Mouse (Mus musculus): ENCODE data around the gene Mov10l1. TPM values are rescaled to one million over a fixed set of nuclear protein-coding genes. Genes with fewer than 3 reads are reported as not detected.

Mov10l1 gene
- total and polyA plus RNA-seq, 2 experiments from 2014 or later = 0.22 TPM; not detected in 1

- ATAC-seq (ENCODE audit: low FRiP score) (no peak), DNase-seq (ENCODE audit: low spot score) (no peak)
- Histone ChIP-seq H3K27me3 (ENCODE audit: insufficient read depth, low read length) (no peaks in the 10 kb centered on the region), H3K4me1 (ENCODE audit: insufficient read depth, low read length) (no peaks in the 10 kb centered on the region), H3K4me2 (ENCODE audit: low read depth, low read length, poor library complexity, severe bottlenecking) (no peak overlapping the region), H3K4me3 (ENCODE audit: low read depth, low read length) (no peak overlapping the region), H3K9ac (replicated peaks; ENCODE audit: low read length, poor library complexity, severe bottlenecking) (no peak overlapping the region), H3K27ac (ENCODE audit: low read depth, low read length) (no peak overlapping the region), H3K9me3 (ENCODE audit: low read length) (no peaks in the 10 kb centered on the region), H3K36me3 (ENCODE audit: insufficient read depth, low read length) (peaks cover 88% of the 10 kb centered on the region)
- no peak for TF ChIP-seq CTCF (IDR thresholded peaks at IDR 0.05)
- 94% methylated on average over 8 of the region's 8 CpGs for WGBS
Measured at GRCm38 (mm10) chr15:89104425-89104824, 121.7 kb downstream of the Mov10l1 start.

Other genes starting within 250 kb of the Mov10l1 start
- gene Brd1, start 248.7 kb upstream of the Mov10l1 start, total RNA-seq (2014; rRNA removed) = 42.2 and 51.4 TPM in 2 replicates
- 9.7 and 11.7 TPM in 2 replicates for gene Brd1, start 248.7 kb upstream of the Mov10l1 start, polyA plus RNA-seq (2015; fragmentation: Nextera tagmentation; extraction: Ambion mirVana)
- gene Zbed4, start 231.2 kb upstream of the Mov10l1 start, total RNA-seq (2014; rRNA removed) = 19.2 and 20.7 TPM in 2 replicates
- 4.3 and 4.5 TPM in 2 replicates for gene Zbed4, start 231.2 kb upstream of the Mov10l1 start, polyA plus RNA-seq (2015; fragmentation: Nextera tagmentation; extraction: Ambion mirVana)
- gene Alg12, start 163.6 kb upstream of the Mov10l1 start, total RNA-seq (2014; rRNA removed) = 9.3 and 11.5 TPM in 2 replicates
- gene Alg12, start 163.6 kb upstream of the Mov10l1 start, polyA plus RNA-seq (2015; fragmentation: Nextera tagmentation; extraction: Ambion mirVana) = 5.5 and 7.0 TPM in 2 replicates
- gene Creld2, start 163.3 kb upstream of the Mov10l1 start, total RNA-seq (2014; rRNA removed) = 25.4 and 31.5 TPM in 2 replicates
- 38.2 and 41.7 TPM in 2 replicates for gene Creld2, start 163.3 kb upstream of the Mov10l1 start, polyA plus RNA-seq (2015; fragmentation: Nextera tagmentation; extraction: Ambion mirVana)
- 78.0 and 95.4 TPM in 2 replicates for gene Pim3, start 120.7 kb upstream of the Mov10l1 start, total RNA-seq (2014; rRNA removed)
- gene Pim3, start 120.7 kb upstream of the Mov10l1 start, polyA plus RNA-seq (2015; fragmentation: Nextera tagmentation; extraction: Ambion mirVana) = 69.1 and 72.5 TPM in 2 replicates
- gene Ttll8, start 28.5 kb upstream of the Mov10l1 start, total RNA-seq (2014; rRNA removed) = 3.3 TPM in 1 of 2 replicates, not detected in the other
- 0.26 and 0.35 TPM in 2 replicates for gene Ttll8, start 28.5 kb upstream of the Mov10l1 start, polyA plus RNA-seq (2015; fragmentation: Nextera tagmentation; extraction: Ambion mirVana)
- gene Mlc1, start 3.9 kb upstream of the Mov10l1 start, total RNA-seq (2014; rRNA removed) = 46.6 and 60.0 TPM in 2 replicates
- gene Mlc1, start 3.9 kb upstream of the Mov10l1 start, polyA plus RNA-seq (2015; fragmentation: Nextera tagmentation; extraction: Ambion mirVana) = 46.7 and 46.8 TPM in 2 replicates
- 14.4 and 16.4 TPM in 2 replicates for gene Panx2, start 76.8 kb downstream of the Mov10l1 start, total RNA-seq (2014; rRNA removed)
- gene Panx2, start 76.8 kb downstream of the Mov10l1 start, polyA plus RNA-seq (2015; fragmentation: Nextera tagmentation; extraction: Ambion mirVana) = 9.3 and 13.3 TPM in 2 replicates
- gene Trabd, start 92.2 kb downstream of the Mov10l1 start, total RNA-seq (2014; rRNA removed) = 32.9 and 48.6 TPM in 2 replicates
- 21.6 and 23.6 TPM in 2 replicates for gene Trabd, start 92.2 kb downstream of the Mov10l1 start, polyA plus RNA-seq (2015; fragmentation: Nextera tagmentation; extraction: Ambion mirVana)
- gene Selenoo, start 106.2 kb downstream of the Mov10l1 start, total RNA-seq (2014; rRNA removed) = 42.3 and 50.0 TPM in 2 replicates
- 19.0 and 19.4 TPM in 2 replicates for gene Selenoo, start 106.2 kb downstream of the Mov10l1 start, polyA plus RNA-seq (2015; fragmentation: Nextera tagmentation; extraction: Ambion mirVana)
- gene Tubgcp6, start 140.2 kb downstream of the Mov10l1 start, total RNA-seq (2014; rRNA removed) = 46.1 and 68.0 TPM in 2 replicates
- 10.8 and 11.0 TPM in 2 replicates for gene Tubgcp6, start 140.2 kb downstream of the Mov10l1 start, polyA plus RNA-seq (2015; fragmentation: Nextera tagmentation; extraction: Ambion mirVana)
- gene Hdac10, start 145.8 kb downstream of the Mov10l1 start, total RNA-seq (2014; rRNA removed) = 24.4 and 26.4 TPM in 2 replicates
- gene Hdac10, start 145.8 kb downstream of the Mov10l1 start, polyA plus RNA-seq (2015; fragmentation: Nextera tagmentation; extraction: Ambion mirVana) = 24.5 and 25.6 TPM in 2 replicates
- 1.5 and 4.7 TPM in 2 replicates for gene Mapk12, start 157.8 kb downstream of the Mov10l1 start, total RNA-seq (2014; rRNA removed)
- gene Mapk12, start 157.8 kb downstream of the Mov10l1 start, polyA plus RNA-seq (2015; fragmentation: Nextera tagmentation; extraction: Ambion mirVana) = 2.0 and 3.2 TPM in 2 replicates
- gene Mapk11, start 166.7 kb downstream of the Mov10l1 start, total RNA-seq (2014; rRNA removed) = 26.9 and 34.8 TPM in 2 replicates
- gene Mapk11, start 166.7 kb downstream of the Mov10l1 start, polyA plus RNA-seq (2015; fragmentation: Nextera tagmentation; extraction: Ambion mirVana) = 18.9 and 19.3 TPM in 2 replicates
- gene Plxnb2, start 197.9 kb downstream of the Mov10l1 start, total RNA-seq (2014; rRNA removed) = 153 and 199 TPM in 2 replicates
- gene Plxnb2, start 197.9 kb downstream of the Mov10l1 start, polyA plus RNA-seq (2015; fragmentation: Nextera tagmentation; extraction: Ambion mirVana) = 46.8 and 50.4 TPM in 2 replicates
- gene Dennd6b, start 213.6 kb downstream of the Mov10l1 start, total RNA-seq (2014; rRNA removed) = 98.8 and 115 TPM in 2 replicates
- gene Dennd6b, start 213.6 kb downstream of the Mov10l1 start, polyA plus RNA-seq (2015; fragmentation: Nextera tagmentation; extraction: Ambion mirVana) = 88.2 and 88.3 TPM in 2 replicates
- 225 and 315 TPM in 2 replicates for gene Ppp6r2, start 228.6 kb downstream of the Mov10l1 start, total RNA-seq (2014; rRNA removed)
- gene Ppp6r2, start 228.6 kb downstream of the Mov10l1 start, polyA plus RNA-seq (2015; fragmentation: Nextera tagmentation; extraction: Ambion mirVana) = 76.5 and 87.1 TPM in 2 replicates

All from midbrain, postnatal 0 days (tissue).